Mouse (Mus musculus) heart, postnatal 14 days (tissue): ENCODE measurements around the gene Zfp36. TPM values are rescaled to one million over a fixed set of nuclear protein-coding genes. Genes with fewer than 3 reads are reported as not detected.

Experiments
- DNase-seq, 2 experiments: peaks; one replicate each; pipeline ENCODE4 v3.0.0; 2021 to 2022
- intact Hi-C: fragments of 180-260 bp; cut with DNase I; formaldehyde crosslinking; loops from one replicate; pipeline ENCODE4 v1.15.1; 2025
- total RNA-seq, 2 experiments: library from RNA; stranded (reverse); gene quantifications; 2 replicates each; pipeline ENCODE4 v1.2.3; 2021

The Zfp36 gene
- total RNA-seq, 2 experiments from 2014 or later: 25.7 to 27.6 TPM

DNA sequence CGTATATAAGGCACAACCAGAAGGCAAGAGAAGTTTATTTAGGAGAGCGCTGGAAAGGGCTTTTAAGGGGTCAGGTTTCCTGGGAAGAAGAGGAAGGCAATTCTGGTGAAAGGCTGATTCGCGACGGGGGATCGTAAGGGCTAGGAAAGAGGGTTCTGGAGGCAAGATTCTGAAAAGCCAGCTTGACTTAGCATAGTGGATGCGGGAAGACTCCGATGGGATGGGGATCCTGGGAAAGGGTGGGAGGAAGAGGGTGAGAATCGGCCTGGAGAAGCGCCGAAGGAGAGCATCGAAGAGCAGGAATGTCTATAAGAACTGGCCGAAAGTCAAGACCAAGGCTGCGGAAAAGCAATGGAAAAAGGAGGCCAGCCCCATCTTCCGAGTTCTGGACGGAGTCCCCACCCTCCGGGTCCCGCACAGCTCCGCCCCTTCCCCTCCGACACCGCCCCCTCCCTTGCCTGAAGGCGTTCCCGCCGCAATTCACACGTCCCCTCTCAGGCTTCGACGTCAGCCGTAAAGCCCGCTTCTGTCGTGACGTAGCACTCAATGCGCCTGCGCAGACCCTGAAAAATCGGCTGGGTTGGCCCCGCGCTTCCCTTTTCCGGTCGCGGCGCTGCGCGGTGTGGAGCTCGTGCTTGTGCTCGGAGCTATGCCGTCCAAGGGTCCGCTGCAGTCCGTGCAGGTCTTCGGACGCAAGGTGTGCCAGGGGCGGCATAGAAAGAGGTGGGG lies 29.7 kb downstream of the Zfp36 start, which contains the start of gene Rps16:
TSS of gene Rps16 (plus strand) at position 498 of the 729 bp plus-strand sequence.
- peak; percentile 99 for DNase-seq
- intact Hi-C loops: no loop called here

- no peak for DNase-seq
- intact Hi-C loops: no loop called here
These were observed 31.5 kb downstream of the Zfp36 start for GRCm38 (mm10) chr7:28348601-28349000.

- no peak for DNase-seq
- intact Hi-C loops: loop anchor here (2.0 kb wide), 1 partner anchor 71 kb away; the partner anchor contains the start of gene Eid2b
These were observed 32.3 kb downstream of the Zfp36 start for GRCm38 (mm10) chr7:28347746-28348145.

- DNase-seq: peak; percentile 64 to 71
- intact Hi-C loops: no loop called here
These were observed 35.4 kb downstream of the Zfp36 start for GRCm38 (mm10) chr7:28344637-28345036.

DNA sequence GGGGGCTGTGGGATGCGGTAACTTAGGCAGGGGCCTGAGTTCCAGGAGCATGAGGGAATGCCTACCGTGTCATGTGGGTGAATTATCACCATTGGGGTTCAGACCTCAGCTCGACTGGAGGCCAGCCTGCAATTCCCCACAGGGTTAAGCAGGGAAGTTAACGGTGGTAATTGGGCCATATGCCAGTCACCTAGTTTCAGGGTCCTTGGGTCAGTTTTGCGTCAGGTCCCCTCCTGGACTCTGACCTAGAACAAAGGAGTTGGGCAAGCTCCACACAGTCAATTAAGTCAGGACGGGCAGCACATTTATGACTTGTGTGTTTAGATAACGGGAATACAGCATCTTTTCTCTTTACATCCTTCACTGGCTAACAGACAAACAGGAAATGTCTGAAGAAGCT lies 38.7 kb downstream of the Zfp36 start:
- no peak for DNase-seq
- intact Hi-C loops: no loop called here

GRCm38 (mm10) chr7:28339213-28339917 lies 40.7 kb downstream of the Zfp36 start:
- intact Hi-C loops: loop anchor here (5.0 kb wide), 1 partner anchor 62 kb away; the partner anchor contains the start of gene Eid2b
- DNase-seq: peak; percentile 56 to 65

DNA sequence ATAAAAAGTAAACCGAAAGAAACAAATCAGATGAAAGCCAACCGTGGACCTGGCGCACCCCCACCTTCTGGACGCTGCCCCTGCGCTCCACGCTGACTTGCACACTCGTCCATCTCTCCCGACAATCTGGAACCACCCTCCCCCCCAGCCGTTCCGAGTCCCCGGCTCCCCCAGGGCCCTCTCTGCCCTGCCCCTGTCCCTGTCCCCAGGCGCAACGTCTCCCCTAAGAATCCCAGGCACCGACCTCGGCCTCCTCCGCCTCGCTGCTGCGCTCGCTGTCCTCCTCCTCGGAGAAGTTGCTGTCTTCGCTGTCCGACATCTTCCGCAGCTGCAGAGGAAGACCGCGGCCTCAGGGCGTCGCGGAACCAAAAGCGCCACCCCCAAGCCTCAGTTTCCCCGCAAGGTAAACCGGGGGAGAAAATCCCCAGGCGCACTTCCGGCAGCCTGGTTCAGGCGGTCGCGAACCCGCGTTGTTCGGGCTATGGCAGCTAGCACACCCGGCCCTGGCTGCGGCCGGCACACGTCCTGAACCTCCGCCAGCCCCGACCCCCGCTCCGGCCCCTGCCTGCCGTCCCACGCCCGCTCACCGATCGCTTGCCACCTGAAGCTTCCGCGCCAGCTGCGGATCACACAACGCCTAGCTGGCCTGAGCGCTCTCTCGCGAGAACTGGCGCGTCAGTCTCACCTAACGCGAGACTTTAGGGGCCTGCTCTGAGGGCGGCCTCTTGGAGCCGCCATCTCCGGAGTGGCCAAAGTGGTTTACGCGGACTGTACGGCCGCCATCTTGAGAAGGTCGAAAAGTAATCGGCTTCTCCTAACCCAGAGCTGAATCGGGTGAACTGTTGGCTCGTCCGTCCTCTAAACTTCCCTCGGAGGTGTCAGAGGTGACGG lies 41.7 kb downstream of the Zfp36 start, which contains the start of gene Supt5:
TSS of gene Supt5 (minus strand) at position 639 of the 891 bp plus-strand sequence.
- peak; percentile 97 to 98 for DNase-seq
- intact Hi-C loops: loop anchor here (5.0 kb wide), 1 partner anchor 61 kb away; the partner anchor contains the start of gene Eid2b

DNA sequence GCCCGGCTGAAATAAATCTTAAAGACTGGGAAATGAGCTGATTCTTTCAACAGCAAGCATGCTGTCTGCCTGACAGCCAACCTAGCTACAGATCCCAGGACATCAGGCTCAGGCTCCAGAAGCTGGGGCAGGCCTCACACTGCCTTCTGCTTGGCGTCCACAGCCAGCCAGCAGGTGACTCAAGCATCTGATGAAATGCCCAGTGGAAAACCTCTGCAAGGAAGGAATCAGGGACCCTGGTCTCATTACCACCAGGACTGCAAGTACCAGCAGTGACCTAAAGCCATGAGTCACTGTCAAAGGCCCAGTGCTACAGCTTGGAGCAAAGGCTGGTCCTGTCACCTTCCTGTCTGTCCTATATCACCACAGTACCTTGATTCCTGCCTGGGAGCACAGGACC lies 44.6 kb downstream of the Zfp36 start:
- no peak for DNase-seq
- intact Hi-C loops: loop anchor here (5.0 kb wide), 1 partner anchor 58 kb away; the partner anchor contains the start of gene Eid2b

GRCm38 (mm10) chr7:28334534-28334933 lies 45.5 kb downstream of the Zfp36 start:
- no peak for DNase-seq
- intact Hi-C loops: no loop called here

DNA sequence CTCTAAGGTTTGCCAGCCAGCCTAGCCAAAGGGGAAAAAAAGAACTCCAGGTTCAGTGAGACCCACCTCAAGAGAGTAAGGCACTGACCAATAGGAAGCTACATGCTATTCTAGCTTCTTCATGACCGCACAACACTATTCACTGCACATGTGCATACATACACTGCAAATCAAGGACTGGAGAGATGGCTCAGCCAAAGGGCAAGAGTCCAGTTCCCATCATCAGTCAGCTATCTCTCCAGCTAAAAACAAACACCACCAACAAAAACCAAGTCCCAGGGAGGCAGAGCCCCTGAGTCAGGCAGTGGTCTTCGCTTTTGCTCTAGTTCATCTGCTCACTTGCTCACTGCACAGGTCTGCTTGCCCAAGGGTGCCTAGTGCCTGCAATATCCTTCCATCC lies 51.8 kb downstream of the Zfp36 start:
- no peak for DNase-seq
- intact Hi-C loops: no loop called here

Other genes with a start within 250 kb of the Zfp36 start
- 10 to 100 TPM; 31.2 to 37.7 TPM for gene Fbl, start 210.5 kb downstream of the Zfp36 start, total RNA-seq
- 10 to 100 TPM; 37.4 to 40.8 TPM for gene Dyrk1b, start 200.8 kb downstream of the Zfp36 start, total RNA-seq
- 10 to 100 TPM; 10.7 to 11.9 TPM for gene Eid2, start 112.4 kb downstream of the Zfp36 start, total RNA-seq
- gene Eid2b, start 102.5 kb downstream of the Zfp36 start, total RNA-seq: 1 to 10 TPM; 8.0 to 9.4 TPM
- not detected for gene Selenov, start 89.1 kb downstream of the Zfp36 start, total RNA-seq
- not detected for gene Dll3, start 78.0 kb downstream of the Zfp36 start, total RNA-seq
- gene Timm50, start 68.2 kb downstream of the Zfp36 start, total RNA-seq: 10 to 100 TPM; 47.9 to 57.3 TPM
- 10 to 100 TPM; 55.6 to 58.4 TPM for gene Supt5, start 41.5 kb downstream of the Zfp36 start, total RNA-seq
- 100 to 1,000 TPM; 540 to 612 TPM for gene Rps16, start 29.6 kb downstream of the Zfp36 start, total RNA-seq
- 10 to 100 TPM; 32.1 to 32.5 TPM for gene Plekhg2, start 7.7 kb downstream of the Zfp36 start, total RNA-seq
- 10 to 100 TPM; 18.4 to 19.9 TPM for gene Med29, start 12.5 kb upstream of the Zfp36 start, total RNA-seq
- gene Paf1, start 12.7 kb upstream of the Zfp36 start, total RNA-seq: 10 to 100 TPM; 46.2 to 47.7 TPM
- 10 to 100 TPM in 1 of 2 experiments, 1 to 10 TPM in 1; 8.1 to 18.8 TPM for gene Gmfg, start 57.2 kb upstream of the Zfp36 start, total RNA-seq
- gene Lrfn1, start 71.7 kb upstream of the Zfp36 start, total RNA-seq: 1 to 10 TPM in 1 of 2 experiments, under 1 TPM in 1; 0.69 to 1.1 TPM
- gene Ifnl2, start 130.2 kb upstream of the Zfp36 start, total RNA-seq: not detected
- gene Ifnl3, start 142.6 kb upstream of the Zfp36 start, total RNA-seq: not detected
- not detected for gene Sycn, start 160.6 kb upstream of the Zfp36 start, total RNA-seq
- gene Nccrp1, start 167.0 kb upstream of the Zfp36 start, total RNA-seq: not detected
- gene Samd4b, start 217.9 kb upstream of the Zfp36 start, total RNA-seq: 10 to 100 TPM; 32.1 to 32.4 TPM
- gene Pak4, start 217.9 kb upstream of the Zfp36 start, total RNA-seq: 1 to 10 TPM; 8.5 to 9.9 TPM